7 mouse cellular contexts compared by ENCODE assay signal in genomic region chr4:139623434-139624115, GRCm38 (mm10). TPM values are rescaled to one million over a fixed set of nuclear protein-coding genes. Genes with fewer than 3 reads are reported as not detected.
DNase-seq lines count a peak whose midpoint lies in the region; ATAC-seq and TF ChIP-seq lines count a peak whose summit lies in the region.

No protein-coding gene starts in this region.

- peak overlapping the region; percentile 83 for H3K4me2 ChIP-seq in forebrain, postnatal 0 days (ENCODE audit: low read depth)
- peak overlapping the region; percentile 92 for H3K4me2 ChIP-seq in limb, embryonic 15.5 days

- H3K4me3 ChIP-seq in thymus, adult 2 months (ENCODE audit: control insufficient read depth, insufficient read depth, low read length) = peak overlapping the region; percentile 80
- H3K4me3 ChIP-seq in forebrain, postnatal 0 days (ENCODE audit: low read depth, low read length) = peak overlapping the region; percentile 85
- H3K4me3 ChIP-seq in limb, embryonic 15.5 days = peak overlapping the region; percentile 78

- H3K36me3 ChIP-seq in thymus, adult 2 months (ENCODE audit: control insufficient read depth, insufficient read depth, low read length) = no peaks in the 10 kb centered on the region
- no peaks in the 10 kb centered on the region for H3K36me3 ChIP-seq in forebrain, postnatal 0 days (ENCODE audit: insufficient read depth)
- H3K36me3 ChIP-seq in limb, embryonic 15.5 days = no peaks in the 10 kb centered on the region

- WGBS in thymus, adult 2 months = 23% methylated on average over 21 of the region's 21 CpGs
- WGBS in forebrain, postnatal 0 days = 22% methylated on average over 21 of the region's 21 CpGs
- WGBS in limb, embryonic 15.5 days = 19% methylated on average over 21 of the region's 21 CpGs

- H3K4me1 ChIP-seq in thymus, adult 2 months (replicated peaks; ENCODE audit: control insufficient read depth, insufficient read depth, low read length) = peaks cover 12% of the 10 kb centered on the region
- peaks cover 13% of the 10 kb centered on the region for H3K4me1 ChIP-seq in forebrain, postnatal 0 days (ENCODE audit: insufficient read depth)
- peaks cover 24% of the 10 kb centered on the region for H3K4me1 ChIP-seq in limb, embryonic 15.5 days

- no peak for TF ChIP-seq CTCF in thymus, adult 2 months (IDR thresholded peaks at IDR 0.05; ENCODE audit: borderline replicate concordance, control insufficient read depth, extremely low read depth, insufficient read depth, low read length, poor library complexity)
- no peak for TF ChIP-seq CTCF in forebrain, postnatal 0 days (IDR thresholded peaks at IDR 0.05; ENCODE audit: low read depth)

- no peak for TF ChIP-seq POLR2A in thymus, adult 2 months (IDR thresholded peaks at IDR 0.05; ENCODE audit: control insufficient read depth, extremely low read depth, insufficient read depth, low read length, poor library complexity)

- no peak for ATAC-seq in forebrain, postnatal 0 days
- ATAC-seq in limb, embryonic 15.5 days (ENCODE audit: insufficient number of reproducible peaks, low FRiP score, low TSS enrichment, low read depth) = no peak
- no peak for ATAC-seq in erythroid progenitor cell, adult 5-6 weeks (replicated peaks; ENCODE audit: low FRiP score, poor library complexity, severe bottlenecking)

- H3K27ac ChIP-seq in thymus, adult 2 months (ENCODE audit: control insufficient read depth, insufficient read depth, low read length) = no peak overlapping the region
- peak overlapping the region; percentile 91; the same call in 1 of the 2 replicates for H3K27ac ChIP-seq in forebrain, postnatal 0 days (ENCODE audit: low read depth, low read length)
- no peak overlapping the region for H3K27ac ChIP-seq in limb, embryonic 15.5 days

- no peak for DNase-seq in thymus, adult 2 months
- DNase-seq in thymus, postnatal 36 days = no peak
- DNase-seq in forebrain, postnatal 0 days = no peak
- no peak for DNase-seq in right cerebral cortex, postnatal 10 days (ENCODE audit: low spot score in 2 of 2)
- no peak for DNase-seq in gastrocnemius, postnatal 25 days

- no peaks in the 10 kb centered on the region for H3K27me3 ChIP-seq in thymus, adult 2 months (ENCODE audit: control insufficient read depth, insufficient read depth, low read length)
- no peaks in the 10 kb centered on the region for H3K27me3 ChIP-seq in forebrain, postnatal 0 days (ENCODE audit: insufficient read depth, low read length)
- no peaks in the 10 kb centered on the region for H3K27me3 ChIP-seq in limb, embryonic 15.5 days

- no peaks in the 10 kb centered on the region for H3K9me3 ChIP-seq in forebrain, postnatal 0 days (ENCODE audit: low read length)
- no peaks in the 10 kb centered on the region for H3K9me3 ChIP-seq in limb, embryonic 15.5 days

- peak overlapping the region; percentile 79 for H3K9ac ChIP-seq in forebrain, postnatal 0 days
- peak overlapping the region; percentile 74 for H3K9ac ChIP-seq in limb, embryonic 15.5 days

RNA-seq across cellular contexts. Expression of gene Aldh4a1, which starts 0.9 kb away (rescaled TPM):
- 60.5 and 69.2 TPM in 2 replicates for polyA plus RNA-seq in thymus, adult 2 months (2012; rRNA removed)
- total RNA-seq in forebrain, postnatal 0 days (2014; rRNA removed) = 27.7 and 29.1 TPM in 2 replicates
- 19.3 and 25.7 TPM in 2 replicates for polyA plus RNA-seq in forebrain, postnatal 0 days (2015; fragmentation: Nextera tagmentation; extraction: Ambion mirVana)
- 36.8 and 39.7 TPM in 2 replicates for polyA plus RNA-seq in limb, embryonic 15.5 days (2015; fragmentation: Nextera tagmentation; extraction: Ambion mirVana)
- 10 to 100 TPM; 62.2 to 72.0 TPM for total RNA-seq in gastrocnemius, postnatal 25 days (2021)
- 1.7 and 1.8 TPM in 2 replicates for total RNA-seq in erythroid progenitor cell, adult 5-6 weeks (2015; ENCODE audit: low replicate concordance)
- 0.30 and 4.7 TPM in 2 replicates for total RNA-seq in erythroid progenitor cell, adult 5-6 weeks (2017; ENCODE audit: low replicate concordance)

RNA-seq across cellular contexts. Expression of gene Gm21969, which starts 20.6 kb away (rescaled TPM):
- 0.04 TPM in 1 of 2 replicates, not detected in the other for polyA plus RNA-seq in thymus, adult 2 months (2012; rRNA removed)
- 0.08 TPM in 1 of 2 replicates, not detected in the other for total RNA-seq in forebrain, postnatal 0 days (2014; rRNA removed)
- not detected in 2 replicates for polyA plus RNA-seq in forebrain, postnatal 0 days (2015; fragmentation: Nextera tagmentation; extraction: Ambion mirVana)
- polyA plus RNA-seq in limb, embryonic 15.5 days (2015; fragmentation: Nextera tagmentation; extraction: Ambion mirVana) = not detected in 2 replicates
- total RNA-seq in gastrocnemius, postnatal 25 days (2021) = under 1 TPM in 1 of 2 experiments, not detected in 1; 0.08 TPM
- not detected in 2 replicates for total RNA-seq in erythroid progenitor cell, adult 5-6 weeks (2015; ENCODE audit: low replicate concordance)
- not detected in 2 replicates for total RNA-seq in erythroid progenitor cell, adult 5-6 weeks (2017; ENCODE audit: low replicate concordance)

RNA-seq across cellular contexts. Expression of gene Tas1r2, which starts 29.8 kb away (rescaled TPM):
- polyA plus RNA-seq in thymus, adult 2 months (2012; rRNA removed) = 0.05 and 0.17 TPM in 2 replicates
- 0.05 TPM in 1 of 2 replicates, not detected in the other for total RNA-seq in forebrain, postnatal 0 days (2014; rRNA removed)
- not detected in 2 replicates for polyA plus RNA-seq in forebrain, postnatal 0 days (2015; fragmentation: Nextera tagmentation; extraction: Ambion mirVana)
- polyA plus RNA-seq in limb, embryonic 15.5 days (2015; fragmentation: Nextera tagmentation; extraction: Ambion mirVana) = 0.07 and 0.08 TPM in 2 replicates
- total RNA-seq in gastrocnemius, postnatal 25 days (2021) = not detected
- total RNA-seq in erythroid progenitor cell, adult 5-6 weeks (2015; ENCODE audit: low replicate concordance) = not detected in 2 replicates
- total RNA-seq in erythroid progenitor cell, adult 5-6 weeks (2017; ENCODE audit: low replicate concordance) = not detected in 2 replicates
